Mouse (Mus musculus) cortical plate, adult 2 months (tissue): ENCODE data around the gene Zfp746. TPM values are rescaled to one million over a fixed set of nuclear protein-coding genes. Genes with fewer than 3 reads are reported as not detected.

Source experiments
- H3K27ac ChIP-seq: fragments of 200-500 bp; 2 replicates; pipeline ENCODE4 v1.5.1; 2012; ENCODE audit warnings: low read length, control low read depth, inconsistent platforms; ENCODE audit not compliant: insufficient read depth
- H3K4me1 ChIP-seq: fragments of 200-500 bp; 2 replicates; pipeline ENCODE4 v1.6.1; 2011; ENCODE audit warnings: low read length; ENCODE audit not compliant: control insufficient read depth, insufficient read depth
- H3K4me3 ChIP-seq: fragments of 200-500 bp; 2 replicates; pipeline ENCODE4 v1.5.1; 2011; ENCODE audit warnings: mild to moderate bottlenecking, low read length, control low read depth; ENCODE audit not compliant: insufficient read depth
- CTCF ChIP-seq: fragments of 200-500 bp; IDR thresholded peaks from 2 replicates; pipeline ENCODE4 v1.5.1; 2011; ENCODE audit warnings: mild to moderate bottlenecking, control low read depth, low read length; ENCODE audit not compliant: insufficient read depth; ENCODE audit errors: extremely low read depth
- POLR2A ChIP-seq: fragments of 200-500 bp; IDR thresholded peaks from 2 replicates; pipeline ENCODE4 v1.6.1; 2011; ENCODE audit warnings: mild to moderate bottlenecking, low read length, control low read depth; ENCODE audit not compliant: insufficient read depth; ENCODE audit errors: extremely low read depth
- polyA plus RNA-seq: library from polyadenylated mRNA; depleted of rRNA; stranded (reverse); fragments of >200 nt; gene quantifications from 2 replicates; pipeline ENCODE4 v1.2.3, GENCODE M21; 2012

Zfp746 gene
- polyA plus RNA-seq, 1 experiment, result 27.0 TPM

DNA sequence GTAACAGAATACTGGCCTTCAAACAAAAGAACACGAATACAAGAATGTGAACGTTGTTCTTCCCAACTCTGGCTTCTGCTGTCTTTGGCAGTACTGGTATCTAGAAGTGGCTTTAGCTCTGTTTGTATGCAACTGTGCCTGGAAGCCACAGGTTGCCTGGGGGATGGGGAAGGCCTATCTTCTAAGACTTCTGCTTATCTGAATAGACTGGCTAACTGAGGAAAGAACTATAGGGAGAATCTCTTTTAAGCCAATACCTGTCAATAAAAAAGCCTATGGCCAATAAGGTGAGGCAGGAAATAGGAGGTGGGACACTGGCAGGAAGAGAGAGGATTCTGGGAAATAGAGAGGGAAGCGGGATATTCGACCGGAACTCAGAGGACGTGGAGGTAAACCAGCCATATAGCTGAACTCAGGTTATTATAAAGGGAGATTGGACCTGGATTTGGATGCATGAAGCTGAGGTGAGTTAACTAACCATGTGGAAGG lies 20.8 kb downstream of the Zfp746 start:
- TF ChIP-seq POLR2A, result no peak
- TF ChIP-seq CTCF, result no peak
- Histone ChIP-seq H3K27ac (no peak overlapping the region), H3K4me3 (no peak overlapping the region), H3K4me1 (no peaks in the 10 kb centered on the region)

DNA sequence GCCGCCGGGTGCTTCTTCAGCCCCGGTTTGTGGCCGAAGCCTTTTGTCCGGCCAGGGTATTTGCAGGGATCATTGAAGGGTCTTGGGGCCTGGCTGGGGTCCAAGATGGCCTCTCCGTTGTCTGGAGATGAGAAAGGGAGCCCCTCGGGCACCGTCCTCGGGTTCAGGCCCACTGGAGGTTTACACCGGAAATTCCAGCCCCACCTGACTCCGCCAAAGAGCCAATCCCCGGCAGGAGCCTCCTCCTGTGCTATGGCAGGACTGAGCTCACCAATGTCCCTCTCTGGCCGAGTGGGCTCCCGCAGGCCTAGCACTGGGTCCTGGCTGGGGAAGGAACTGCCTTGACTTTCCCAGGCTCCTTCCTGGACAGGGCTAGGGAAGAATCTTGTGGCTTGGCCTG lies 21.9 kb downstream of the Zfp746 start:
- Histone ChIP-seq H3K4me1 (no peaks in the 10 kb centered on the region), H3K27ac (no peak overlapping the region), H3K4me3 (no peak overlapping the region)
- TF ChIP-seq POLR2A (no peak), CTCF (no peak)

DNA sequence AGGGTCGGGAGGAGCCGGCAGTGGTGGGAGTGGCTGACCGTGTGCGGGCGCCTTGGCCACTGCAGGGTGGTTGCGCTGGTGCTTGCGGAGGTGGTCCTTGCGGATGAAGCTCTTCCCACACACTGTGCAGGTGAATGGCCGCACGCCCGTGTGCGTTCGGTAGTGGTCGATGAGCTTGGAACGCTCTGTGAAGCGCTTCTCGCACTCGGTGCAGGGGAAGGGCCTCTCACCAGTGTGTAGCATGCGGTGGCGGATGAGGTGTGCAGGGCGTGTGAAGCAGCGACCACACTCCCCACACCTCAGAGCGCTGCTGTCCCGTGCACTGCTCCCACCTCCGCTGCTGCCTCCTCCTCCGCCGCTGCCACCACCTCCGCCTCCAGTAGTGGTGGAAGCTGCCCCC lies 22.5 kb downstream of the Zfp746 start:
- no peak for TF ChIP-seq CTCF
- TF ChIP-seq POLR2A, result no peak
- Histone ChIP-seq H3K4me3 (no peak overlapping the region), H3K4me1 (no peaks in the 10 kb centered on the region), H3K27ac (no peak overlapping the region)

DNA sequence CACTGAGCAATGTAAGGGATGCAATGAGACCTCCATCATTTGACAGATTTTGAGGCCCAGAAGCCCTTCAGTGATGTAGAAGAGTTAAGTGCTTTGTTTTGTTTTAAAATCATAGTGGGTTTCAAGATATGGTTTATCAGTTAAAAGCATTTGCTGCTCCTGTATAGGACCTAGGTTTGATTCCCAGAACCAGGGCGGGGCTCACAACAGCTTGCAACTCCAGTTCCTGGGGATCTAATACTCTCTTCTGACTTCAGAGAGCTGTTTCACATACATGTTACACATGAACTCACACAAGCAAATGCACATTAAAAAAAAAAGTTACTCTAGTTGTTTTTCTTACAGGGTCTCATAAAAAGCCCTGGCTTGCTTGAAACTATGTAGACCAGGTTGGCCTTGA lies 25.5 kb downstream of the Zfp746 start:
- no peak for TF ChIP-seq CTCF
- no peak for TF ChIP-seq POLR2A
- H3K4me1 ChIP-seq, result no peaks in the 10 kb centered on the region; the same call in 1 of the 2 replicates
- no peak overlapping the region for H3K4me3 ChIP-seq
- no peak overlapping the region for H3K27ac ChIP-seq

DNA sequence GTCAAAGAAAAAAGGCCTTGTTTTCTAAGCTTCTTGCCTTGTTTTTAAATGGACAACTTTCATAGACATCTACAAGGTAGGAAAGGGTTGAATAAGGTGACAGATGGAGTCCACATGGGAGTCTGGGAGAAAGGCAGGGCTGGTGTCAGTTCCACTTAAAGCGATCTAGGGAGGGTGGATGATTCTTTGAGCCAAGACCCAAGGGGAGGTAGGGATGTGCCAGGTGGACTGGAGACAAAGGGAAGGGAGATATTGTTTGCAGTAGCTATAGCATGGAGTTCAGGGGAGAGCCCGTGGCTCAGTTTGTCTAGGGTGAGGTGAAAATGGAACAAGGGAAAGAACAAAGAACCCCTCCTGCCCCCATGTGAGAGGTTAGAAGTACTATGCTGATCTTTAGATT lies 26.0 kb downstream of the Zfp746 start:
- no peak overlapping the region for H3K4me3 ChIP-seq
- no peaks in the 10 kb centered on the region; the same call in 1 of the 2 replicates for H3K4me1 ChIP-seq
- no peak overlapping the region for H3K27ac ChIP-seq
- TF ChIP-seq POLR2A (no peak), CTCF (no peak)

DNA sequence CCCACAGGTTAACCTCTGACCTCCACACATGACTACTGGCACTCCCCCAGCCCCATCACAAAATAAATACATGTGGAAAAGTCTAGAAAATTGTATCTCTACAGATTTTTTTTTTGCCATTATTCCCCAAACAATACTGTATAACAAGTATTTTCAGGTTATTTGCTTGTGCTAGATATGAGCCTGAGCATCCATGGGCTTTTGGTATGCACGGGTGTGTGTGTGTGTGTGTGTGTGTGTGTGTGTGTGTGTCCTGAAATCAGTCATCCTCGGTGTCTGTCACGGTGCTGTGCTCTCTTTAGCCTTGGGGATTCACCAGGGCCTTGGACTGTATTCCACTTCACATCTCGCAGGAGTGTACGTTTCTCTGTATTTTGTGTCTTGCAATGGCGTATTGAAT lies 34.3 kb downstream of the Zfp746 start:
- TF ChIP-seq CTCF, result no peak
- TF ChIP-seq POLR2A, result no peak
- H3K27ac ChIP-seq, result no peak overlapping the region
- no peaks in the 10 kb centered on the region; the same call in 1 of the 2 replicates for H3K4me1 ChIP-seq
- H3K4me3 ChIP-seq, result no peak overlapping the region

DNA sequence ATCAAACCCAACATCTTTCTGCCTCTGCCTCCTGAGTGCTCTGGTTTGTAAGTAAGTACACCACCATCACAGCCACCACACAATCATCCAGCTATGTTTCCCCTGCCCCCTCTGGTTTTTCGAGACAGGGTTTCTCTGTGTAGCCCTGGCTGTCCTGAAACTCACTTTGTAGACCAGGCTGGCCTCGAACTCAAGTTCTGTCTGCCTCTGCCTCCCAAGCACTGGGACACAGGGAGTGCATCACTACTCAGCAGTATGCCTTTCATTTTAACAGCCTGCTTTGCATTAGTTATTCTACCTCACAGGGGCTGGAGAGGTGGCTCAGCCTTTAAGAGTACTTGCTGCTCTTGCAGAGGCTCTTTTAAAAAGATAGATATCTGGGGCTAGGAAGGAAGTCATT lies 34.7 kb downstream of the Zfp746 start:
- TF ChIP-seq POLR2A (no peak), CTCF (no peak)
- Histone ChIP-seq H3K27ac (no peak overlapping the region), H3K4me1 (no peaks in the 10 kb centered on the region; the same call in 1 of the 2 replicates), H3K4me3 (no peak overlapping the region)

DNA sequence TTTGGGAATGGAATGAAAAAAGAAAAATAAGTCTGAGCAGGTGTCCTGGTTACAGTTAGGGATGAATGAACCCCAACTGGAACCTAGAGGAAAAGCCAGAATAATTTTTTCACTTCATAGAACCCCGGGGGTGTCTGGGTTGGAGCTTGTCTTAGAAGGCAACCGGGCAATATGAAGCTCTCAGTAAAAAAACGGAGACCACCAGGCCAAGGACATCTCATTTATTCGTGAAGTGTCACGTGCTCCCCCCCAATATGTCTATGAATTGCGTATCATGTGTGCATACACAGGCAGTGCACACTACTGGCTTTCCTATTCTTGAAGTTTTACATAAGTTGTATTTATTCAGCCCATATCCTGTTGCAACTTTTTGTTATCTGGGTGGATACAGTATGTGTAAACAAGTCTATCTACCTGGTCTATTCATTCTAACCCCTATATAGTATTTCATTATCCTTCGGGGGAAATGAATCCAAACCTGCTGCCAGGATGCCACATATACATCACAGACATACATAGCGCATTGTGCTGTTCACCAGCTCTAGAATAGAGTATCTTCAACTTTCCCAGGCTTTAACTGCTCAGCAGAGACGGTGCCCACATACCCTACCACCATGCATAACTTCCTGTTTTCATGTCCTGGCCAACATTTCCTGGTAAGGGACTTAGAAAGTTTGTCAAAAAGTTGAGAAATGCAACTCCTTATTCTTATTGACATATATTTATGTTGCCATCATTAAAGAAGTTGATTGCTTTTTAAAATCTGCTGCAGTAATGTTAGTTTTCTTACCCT lies 36.9 kb downstream of the Zfp746 start:
- Histone ChIP-seq H3K4me1 (no peaks in the 10 kb centered on the region), H3K4me3 (peak overlapping the region; percentile 83), H3K27ac (no peak overlapping the region)
- no peak for TF ChIP-seq POLR2A
- TF ChIP-seq CTCF, result no peak

DNA sequence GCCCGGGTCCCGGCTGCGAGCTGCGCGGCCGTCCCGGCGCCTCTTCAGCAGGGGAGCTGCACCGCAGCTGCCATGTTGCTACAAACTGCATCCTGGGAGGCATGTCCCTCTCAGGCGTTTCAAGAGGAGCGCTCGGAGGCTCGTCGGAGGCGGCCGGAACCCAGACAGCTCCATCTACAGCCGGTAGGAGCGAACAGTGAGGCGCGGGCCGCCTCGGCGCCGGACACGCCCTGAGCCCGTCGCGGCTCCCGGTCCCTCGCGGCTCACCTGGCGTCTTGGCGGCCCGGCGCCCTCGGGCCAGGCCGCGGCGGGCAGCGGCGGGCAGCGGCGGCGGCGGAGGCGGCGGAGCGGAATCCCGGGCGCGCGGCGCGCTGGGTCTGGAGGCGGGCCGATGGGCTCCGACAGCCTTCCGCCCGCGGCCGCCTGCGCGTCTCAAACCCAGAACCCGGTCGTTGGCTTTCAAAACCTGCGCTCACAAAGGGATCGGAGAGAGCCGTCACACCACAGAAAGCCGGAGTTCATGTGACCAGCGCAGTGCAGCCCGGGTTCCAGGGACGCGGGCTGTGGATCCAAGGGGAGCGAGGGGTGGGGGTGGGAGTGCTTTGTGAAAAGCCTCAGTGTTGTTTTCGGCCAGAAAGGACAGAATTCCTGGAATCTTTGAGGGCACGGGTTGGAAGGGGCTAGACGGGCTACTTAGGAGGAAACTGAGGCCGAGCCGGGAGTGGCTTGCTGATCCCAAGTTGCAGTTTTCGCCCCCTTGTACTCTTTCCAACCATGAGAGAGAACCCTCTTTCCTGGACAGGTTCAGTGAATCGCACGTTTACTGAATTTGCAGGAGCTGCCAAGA lies 37.7 kb downstream of the Zfp746 start, which contains the start of gene Zfp777:
Zfp777 (minus strand) TSS at position 486 of the 847 bp plus-strand sequence.
- TF ChIP-seq POLR2A (peak; percentile 39; the same call in 1 of the 2 replicates), CTCF (0 out of 2 replicates have a peak, but pooled peaks have one; percentile 13)
- no peaks in the 10 kb centered on the region for H3K4me1 ChIP-seq
- H3K4me3 ChIP-seq, result peak within 1 kb of the TSS; percentile 83
- peak within 1 kb of the TSS; percentile 38 for H3K27ac ChIP-seq
